24 mouse cellular contexts compared by ENCODE assay signal in the genomic region with DNA sequence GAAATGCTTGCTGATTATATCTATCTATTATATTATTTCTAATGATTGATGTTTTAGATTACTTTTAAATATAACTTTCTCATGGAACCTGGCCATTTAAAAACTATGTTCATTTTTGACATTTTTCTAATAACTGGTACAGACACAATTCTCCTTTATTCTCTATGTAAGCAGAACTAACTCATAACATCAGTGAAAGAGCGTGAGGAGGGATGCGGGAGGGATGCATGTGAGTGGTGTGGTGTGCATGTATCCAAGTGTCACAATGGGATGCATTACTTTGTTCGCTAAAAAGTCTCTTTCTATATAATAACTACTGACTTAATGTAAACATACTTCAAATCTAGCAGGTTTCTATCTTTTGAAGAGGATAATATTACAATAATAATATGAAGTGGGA.
DNase-seq lines count a peak whose midpoint lies in the region; ATAC-seq and TF ChIP-seq lines count a peak whose summit lies in the region.
"Had no signal": no experiment of that assay in that cellular context is flagged by ENCODE, and none has a peak within 500 bp of the region (broad histone marks: within the 10 kb centered on the region; RNA-seq: fewer than 3 reads in every experiment).

No protein-coding gene starts in this region.

- no peak for TF ChIP-seq CTCF in cerebellum, adult 2 months (IDR thresholded peaks at IDR 0.05; ENCODE audit: borderline replicate concordance, insufficient read depth, low read depth, low read length)
- TF ChIP-seq CTCF in hindbrain, postnatal 0 days (IDR thresholded peaks at IDR 0.05; ENCODE audit: low read depth), result no peak
- no peak for TF ChIP-seq CTCF in gastrocnemius, adult 2 months (IDR thresholded peaks at IDR 0.05)

- DNase-seq in cerebellum, adult 2 months, result peak; percentile 45 to 57
- no peak for DNase-seq in cerebellum, adult 11 months
- no peak for DNase-seq in hindbrain, postnatal 0 days (ENCODE audit: low spot score)
- DNase-seq in cerebellum, postnatal 25 days, result peak; percentile 53 to 54
- DNase-seq in gastrocnemius, adult 2 months, result no peak
- DNase-seq: adrenal gland, postnatal 14 days; gastrocnemius, postnatal 10 days; kidney, adult 11 months; kidney, postnatal 4 days; liver, postnatal 0 days; right cerebral cortex, adult 18-20 months; thymus, adult 2 months had no signal

- ATAC-seq in hindbrain, postnatal 0 days, result no peak
- ATAC-seq in hindbrain, embryonic 13.5 days (ENCODE audit: low FRiP score), result no peak
- no peak for ATAC-seq in forebrain, embryonic 16.5 days
- ATAC-seq in heart, embryonic 11.5 days (replicated peaks; ENCODE audit: insufficient number of reproducible peaks, low FRiP score, low TSS enrichment), result no peak
- ATAC-seq: hindbrain, embryonic 16.5 days; liver, postnatal 0 days; lung, postnatal 0 days; midbrain, embryonic 15.5 days had no signal

- no peaks in the 10 kb centered on the region for H3K27me3 ChIP-seq in cerebellum, adult 2 months (ENCODE audit: control insufficient read depth, insufficient read depth, low read length)
- H3K27me3 ChIP-seq in hindbrain, postnatal 0 days (ENCODE audit: insufficient read depth, low read length), result no peaks in the 10 kb centered on the region
- no peaks in the 10 kb centered on the region for H3K27me3 ChIP-seq in hindbrain, embryonic 13.5 days
- no peaks in the 10 kb centered on the region for H3K27me3 ChIP-seq in forebrain, embryonic 16.5 days (replicated peaks; ENCODE audit: control insufficient read depth, insufficient read depth, low read length)
- H3K27me3 ChIP-seq in heart, embryonic 11.5 days (ENCODE audit: control insufficient read depth, insufficient read depth, low read length), result no peaks in the 10 kb centered on the region
- H3K27me3 ChIP-seq: limb, embryonic 12.5 days; midbrain, embryonic 15.5 days; stomach, embryonic 15.5 days had no signal

- H3K4me3 ChIP-seq in cerebellum, adult 2 months (replicated peaks; ENCODE audit: insufficient read depth, low read depth, low read length), result peak overlapping the region; percentile 59
- H3K4me3 ChIP-seq in hindbrain, postnatal 0 days (ENCODE audit: low read length), result no peak overlapping the region
- no peak overlapping the region for H3K4me3 ChIP-seq in hindbrain, embryonic 13.5 days
- H3K4me3 ChIP-seq in forebrain, embryonic 16.5 days (replicated peaks; ENCODE audit: low read length), result no peak overlapping the region
- no peak overlapping the region for H3K4me3 ChIP-seq in gastrocnemius, adult 2 months
- H3K4me3 ChIP-seq in heart, embryonic 11.5 days (ENCODE audit: low read depth, low read length), result no peak overlapping the region
- H3K4me3 ChIP-seq: heart, embryonic 10.5 days; kidney, embryonic 15.5 days; limb, embryonic 12.5 days; midbrain, embryonic 15.5 days; stomach, embryonic 15.5 days had no signal

- H3K36me3 ChIP-seq in hindbrain, postnatal 0 days (ENCODE audit: insufficient read depth, low read length), result no peaks in the 10 kb centered on the region
- H3K36me3 ChIP-seq in hindbrain, embryonic 13.5 days, result no peaks in the 10 kb centered on the region
- H3K36me3 ChIP-seq in forebrain, embryonic 16.5 days (ENCODE audit: control insufficient read depth, insufficient read depth), result no peaks in the 10 kb centered on the region
- no peaks in the 10 kb centered on the region for H3K36me3 ChIP-seq in heart, embryonic 11.5 days (ENCODE audit: control insufficient read depth, insufficient read depth, low read length)
- H3K36me3 ChIP-seq: heart, embryonic 10.5 days; kidney, embryonic 15.5 days; limb, embryonic 12.5 days; midbrain, embryonic 15.5 days; stomach, embryonic 15.5 days had no signal

- H3K9me3 ChIP-seq in hindbrain, postnatal 0 days (ENCODE audit: low read length), result no peaks in the 10 kb centered on the region
- no peaks in the 10 kb centered on the region for H3K9me3 ChIP-seq in hindbrain, embryonic 13.5 days
- H3K9me3 ChIP-seq in forebrain, embryonic 16.5 days (ENCODE audit: control insufficient read depth, low read length), result no peaks in the 10 kb centered on the region
- no peaks in the 10 kb centered on the region for H3K9me3 ChIP-seq in heart, embryonic 11.5 days (replicated peaks; ENCODE audit: control insufficient read depth, low read length)
- H3K9me3 ChIP-seq: heart, embryonic 10.5 days; kidney, embryonic 15.5 days; limb, embryonic 12.5 days; midbrain, embryonic 15.5 days; stomach, embryonic 15.5 days had no signal

- no peak for TF ChIP-seq POLR2A in cerebellum, adult 2 months (IDR thresholded peaks at IDR 0.05; ENCODE audit: borderline replicate concordance, insufficient read depth, low read length)

- 6% methylated on average over 3 of the region's 3 CpGs for WGBS in cerebellum, adult 2 months
- 40% methylated on average over 3 of the region's 3 CpGs for WGBS in hindbrain, postnatal 0 days
- WGBS in hindbrain, embryonic 13.5 days, result 38% methylated on average over 3 of the region's 3 CpGs
- 34% methylated on average over 3 of the region's 3 CpGs for WGBS in forebrain, embryonic 16.5 days
- WGBS in heart, embryonic 11.5 days (ENCODE audit: insufficient replicate concordance), result 66% methylated on average over 3 of the region's 3 CpGs

- H3K4me2 ChIP-seq in hindbrain, postnatal 0 days (ENCODE audit: low read depth, low read length), result peak overlapping the region; percentile 39
- H3K4me2 ChIP-seq in hindbrain, embryonic 13.5 days, result no peak overlapping the region
- peak overlapping the region; percentile 25; the same call in 1 of the 2 replicates for H3K4me2 ChIP-seq in forebrain, embryonic 16.5 days (ENCODE audit: low read length)
- H3K4me2 ChIP-seq in heart, embryonic 11.5 days, result no peak overlapping the region
- H3K4me2 ChIP-seq: kidney, embryonic 15.5 days; limb, embryonic 12.5 days; liver, embryonic 11.5 days; midbrain, embryonic 15.5 days; stomach, embryonic 15.5 days had no signal

- H3K27ac ChIP-seq in cerebellum, adult 2 months (ENCODE audit: insufficient read depth, low read length), result peak overlapping the region; percentile 87; the same call in 1 of the 2 replicates
- no peak overlapping the region for H3K27ac ChIP-seq in hindbrain, postnatal 0 days
- no peak overlapping the region for H3K27ac ChIP-seq in hindbrain, embryonic 13.5 days
- peak overlapping the region; percentile 78 for H3K27ac ChIP-seq in forebrain, embryonic 16.5 days (ENCODE audit: low read length)
- no peak overlapping the region for H3K27ac ChIP-seq in gastrocnemius, adult 2 months
- no peak overlapping the region for H3K27ac ChIP-seq in heart, embryonic 11.5 days (ENCODE audit: low read depth, low read length)
- H3K27ac ChIP-seq: heart, embryonic 10.5 days; kidney, embryonic 15.5 days; limb, embryonic 12.5 days; macrophage; midbrain, embryonic 15.5 days; stomach, embryonic 15.5 days had no signal

- H3K9ac ChIP-seq in hindbrain, postnatal 0 days (replicated peaks; ENCODE audit: low read length), result no peak overlapping the region
- no peak overlapping the region for H3K9ac ChIP-seq in hindbrain, embryonic 13.5 days
- no peak overlapping the region for H3K9ac ChIP-seq in forebrain, embryonic 16.5 days (replicated peaks; ENCODE audit: low read depth, low read length)
- H3K9ac ChIP-seq in heart, embryonic 11.5 days (ENCODE audit: low read depth, low read length), result no peak overlapping the region
- H3K9ac ChIP-seq: kidney, embryonic 15.5 days; limb, embryonic 12.5 days; liver, postnatal 0 days; midbrain, embryonic 15.5 days; stomach, embryonic 15.5 days had no signal

- H3K4me1 ChIP-seq in cerebellum, adult 2 months (ENCODE audit: control insufficient read depth, insufficient read depth, low read length), result no peaks in the 10 kb centered on the region
- no peaks in the 10 kb centered on the region for H3K4me1 ChIP-seq in hindbrain, postnatal 0 days (ENCODE audit: insufficient read depth, low read length)
- H3K4me1 ChIP-seq in hindbrain, embryonic 13.5 days (replicated peaks), result peaks cover 11% of the 10 kb centered on the region
- peaks cover 11% of the 10 kb centered on the region for H3K4me1 ChIP-seq in forebrain, embryonic 16.5 days (replicated peaks; ENCODE audit: control insufficient read depth, insufficient read depth, low read length)
- H3K4me1 ChIP-seq in heart, embryonic 11.5 days (ENCODE audit: control insufficient read depth, insufficient read depth, low read length), result no peaks in the 10 kb centered on the region
- H3K4me1 ChIP-seq: heart, embryonic 10.5 days; kidney, embryonic 15.5 days; limb, embryonic 12.5 days; stomach, embryonic 15.5 days had no signal

- intact Hi-C loops in gastrocnemius, adult 2 months (cut with DNase I), result no loop called here

Comparison
In these comparisons a context has a peak if more than half of its experiments do, and no peak if none do; other contexts are left out.
1. DNase-seq: peak in cerebellum, adult 2 months (2 of 2) and cerebellum, postnatal 25 days (2 of 2); none in cerebellum, adult 11 months (single experiment), hindbrain, postnatal 0 days (single experiment) and gastrocnemius, adult 2 months (single experiment).
2. H3K4me2 ChIP-seq: peak in hindbrain, postnatal 0 days (single experiment) and forebrain, embryonic 16.5 days (single experiment); none in hindbrain, embryonic 13.5 days (single experiment) and heart, embryonic 11.5 days (single experiment).
3. H3K27ac ChIP-seq: peak in cerebellum, adult 2 months (single experiment) and forebrain, embryonic 16.5 days (single experiment); none in hindbrain, postnatal 0 days (single experiment), hindbrain, embryonic 13.5 days (single experiment), gastrocnemius, adult 2 months (single experiment) and heart, embryonic 11.5 days (single experiment).